Mouse (Mus musculus) forebrain, embryonic 11.5 days (tissue): ENCODE results near the gene Ephb2. TPM values are rescaled to one million over a fixed set of nuclear protein-coding genes. Genes with fewer than 3 reads are reported as not detected.
A peak's percentile ranks its signal among the peaks of the same experiment; 100 is the strongest.

ENCODE experiments used
- ATAC-seq: fragments of 200-750 bp; cut with Nextera tagmentation; replicated peaks from 2 replicates; pipeline ENCODE4 v1.8.0; 2017; ENCODE audit warnings: moderate TSS enrichment; ENCODE audit not compliant: low FRiP score
- DNase-seq: peaks from one replicate; pipeline ENCODE4 v3.0.0-alpha.2; 2017; ENCODE audit warnings: low spot score
- H3K27ac ChIP-seq: fragments of 300-500 bp; sonication (generic); 2 replicates; pipeline ENCODE4 v1.5.1; 2014; ENCODE audit warnings: low read depth, low read length
- H3K27me3 ChIP-seq: fragments of 300-500 bp; sonication (generic); 2 replicates; pipeline ENCODE4 v1.6.1; 2014; ENCODE audit warnings: mild to moderate bottlenecking, low read length, mixed read lengths; ENCODE audit not compliant: control insufficient read depth, insufficient read depth
- H3K36me3 ChIP-seq: fragments of 300-500 bp; sonication (generic); 2 replicates; pipeline ENCODE4 v1.6.1; 2014; ENCODE audit warnings: mild to moderate bottlenecking, low read length, moderate library complexity, mixed read lengths; ENCODE audit not compliant: control insufficient read depth, insufficient read depth
- H3K4me1 ChIP-seq: fragments of 300-500 bp; sonication (generic); replicated peaks from 2 replicates; pipeline ENCODE4 v1.6.1; 2014; ENCODE audit warnings: low read length, mixed read lengths; ENCODE audit not compliant: control insufficient read depth, insufficient read depth
- H3K4me2 ChIP-seq: fragments of 300-500 bp; sonication (generic); 2 replicates; pipeline ENCODE4 v1.6.1; 2014; ENCODE audit warnings: low read depth, mild to moderate bottlenecking, low read length, moderate library complexity, mixed read lengths; ENCODE audit not compliant: severe bottlenecking
- H3K4me3 ChIP-seq: fragments of 300-500 bp; sonication (generic); 2 replicates; pipeline ENCODE4 v1.5.1; 2014; ENCODE audit warnings: low read depth, low read length
- H3K9ac ChIP-seq: fragments of 300-500 bp; sonication (generic); 2 replicates; pipeline ENCODE4 v1.6.1; 2014; ENCODE audit warnings: low read length
- H3K9me3 ChIP-seq: fragments of 300-500 bp; sonication (generic); 2 replicates; pipeline ENCODE4 v1.6.1; 2016; ENCODE audit warnings: low read length, mixed read lengths; ENCODE audit not compliant: control insufficient read depth
- WGBS: fragments of 180-500 bp; shearing (Covaris S2); extraction: QIAGEN DNeasy Blood & Tissue Kit; methylation state at CpG from one replicate; pipeline ENCODE4 v1.1.7; 2014; 5-methylcytosine and 5-hydroxymethylcytosine counted together
- polyA plus RNA-seq: library from polyadenylated mRNA; unstranded; fragments of >200 nt; fragmentation: Nextera tagmentation; extraction: Ambion mirVana; gene quantifications from 2 replicates; pipeline ENCODE4 v1.2.1, GENCODE M21; 2014

Gene Ephb2
- polyA plus RNA-seq, 1 experiment from 2014 or later, result 36.9 TPM

GRCm38 (mm10) chr4:136760882-136761281, 74.9 kb downstream of the Ephb2 start:
- H3K27me3 ChIP-seq, result no peaks in the 10 kb centered on the region
- no peak overlapping the region for H3K4me2 ChIP-seq
- H3K9ac ChIP-seq, result no peak overlapping the region
- H3K36me3 ChIP-seq, result no peaks in the 10 kb centered on the region
- no peak for ATAC-seq
- H3K4me3 ChIP-seq, result no peak overlapping the region
- WGBS, result 66% methylated on average over 11 of the region's 11 CpGs
- peaks cover 59% of the 10 kb centered on the region for H3K4me1 ChIP-seq
- no peak overlapping the region for H3K27ac ChIP-seq
- no peaks in the 10 kb centered on the region for H3K9me3 ChIP-seq
- DNase-seq, result no peak

- H3K4me3 ChIP-seq, result no peak overlapping the region
- 21% methylated on average over 4 of the region's 4 CpGs for WGBS
- peak overlapping the region; percentile 27 for H3K4me2 ChIP-seq
- no peaks in the 10 kb centered on the region for H3K9me3 ChIP-seq
- H3K36me3 ChIP-seq, result no peaks in the 10 kb centered on the region
- DNase-seq, result no peak
- H3K27me3 ChIP-seq, result no peaks in the 10 kb centered on the region
- ATAC-seq, result no peak
- H3K9ac ChIP-seq, result peak overlapping the region; percentile 55
- peak overlapping the region; percentile 99 for H3K27ac ChIP-seq
- peaks cover 69% of the 10 kb centered on the region for H3K4me1 ChIP-seq
Measured at GRCm38 (mm10) chr4:136757096-136757495, 78.7 kb downstream of the Ephb2 start.

GRCm38 (mm10) chr4:136756486-136756885, 79.3 kb downstream of the Ephb2 start:
- Histone ChIP-seq H3K4me2 (peak overlapping the region; percentile 27), H3K4me1 (peaks cover 69% of the 10 kb centered on the region), H3K9me3 (no peaks in the 10 kb centered on the region), H3K36me3 (no peaks in the 10 kb centered on the region), H3K27ac (peak overlapping the region; percentile 99), H3K4me3 (no peak overlapping the region), H3K27me3 (no peaks in the 10 kb centered on the region), H3K9ac (peak overlapping the region; percentile 55)
- DNase-seq (no peak), ATAC-seq (no peak)
- WGBS, result 44% methylated on average over 6 of the region's 6 CpGs

DNA sequence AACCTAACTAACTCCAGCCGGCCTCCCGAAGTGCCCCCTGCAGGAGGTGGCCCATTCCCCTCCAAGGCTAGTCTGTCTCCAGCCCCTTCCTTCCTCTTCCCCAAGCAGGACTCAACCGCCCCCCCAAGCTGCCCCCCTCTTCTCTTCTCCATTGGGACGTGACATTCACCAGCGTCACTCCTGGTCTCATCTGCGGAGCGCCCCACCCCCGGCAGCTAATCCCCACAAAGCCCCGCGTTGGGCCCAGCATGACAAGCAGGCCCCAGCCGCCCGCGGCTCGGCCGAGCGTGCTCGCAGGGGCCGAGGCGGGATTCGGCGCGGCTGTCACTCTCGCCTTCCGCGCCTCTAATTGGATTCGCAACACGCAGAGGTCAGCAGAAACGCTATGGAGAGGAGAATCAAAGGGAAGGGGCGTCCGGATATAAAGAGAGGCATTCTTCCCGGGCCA, 80.4 kb downstream of the Ephb2 start:
- Histone ChIP-seq H3K4me1 (peaks cover 70% of the 10 kb centered on the region), H3K27me3 (no peaks in the 10 kb centered on the region; the same call in 1 of the 2 replicates), H3K4me3 (peak overlapping the region; percentile 0; the same call in 1 of the 2 replicates), H3K36me3 (no peaks in the 10 kb centered on the region), H3K9ac (peak overlapping the region; percentile 55), H3K4me2 (peak overlapping the region; percentile 50), H3K9me3 (no peaks in the 10 kb centered on the region), H3K27ac (peak overlapping the region; percentile 99)
- ATAC-seq (peak; percentile 85), DNase-seq (peak; percentile 95)
- under 1% methylated on average over 31 of the region's 31 CpGs for WGBS

- H3K4me3 ChIP-seq, result no peak overlapping the region
- H3K4me2 ChIP-seq, result no peak overlapping the region
- no peaks in the 10 kb centered on the region for H3K36me3 ChIP-seq
- H3K27me3 ChIP-seq, result no peaks in the 10 kb centered on the region; the same call in 1 of the 2 replicates
- peak overlapping the region; percentile 14; the same call in 1 of the 2 replicates for H3K9ac ChIP-seq
- no peaks in the 10 kb centered on the region for H3K9me3 ChIP-seq
- DNase-seq (no peak), ATAC-seq (no peak)
- peaks cover 82% of the 10 kb centered on the region for H3K4me1 ChIP-seq
- 0 out of 2 replicates have a peak overlapping the region, but pooled peaks have one; percentile 99 for H3K27ac ChIP-seq
- WGBS, result 75% methylated on average over 8 of the region's 8 CpGs
Measured at GRCm38 (mm10) chr4:136754256-136754655, 81.5 kb downstream of the Ephb2 start.

GRCm38 (mm10) chr4:136751355-136752020, 84.3 kb downstream of the Ephb2 start:
- Histone ChIP-seq H3K27ac (peak overlapping the region; percentile 94), H3K9ac (no peak overlapping the region; the same call in 1 of the 2 replicates), H3K36me3 (no peaks in the 10 kb centered on the region), H3K4me2 (peak overlapping the region; percentile 32; the same call in 1 of the 2 replicates), H3K27me3 (peaks cover 3% of the 10 kb centered on the region; the same call in 1 of the 2 replicates), H3K4me3 (no peak overlapping the region), H3K4me1 (peaks cover 61% of the 10 kb centered on the region), H3K9me3 (no peaks in the 10 kb centered on the region)
- ATAC-seq (no peak), DNase-seq (no peak)
- 15% methylated on average over 4 of the region's 4 CpGs for WGBS

DNA sequence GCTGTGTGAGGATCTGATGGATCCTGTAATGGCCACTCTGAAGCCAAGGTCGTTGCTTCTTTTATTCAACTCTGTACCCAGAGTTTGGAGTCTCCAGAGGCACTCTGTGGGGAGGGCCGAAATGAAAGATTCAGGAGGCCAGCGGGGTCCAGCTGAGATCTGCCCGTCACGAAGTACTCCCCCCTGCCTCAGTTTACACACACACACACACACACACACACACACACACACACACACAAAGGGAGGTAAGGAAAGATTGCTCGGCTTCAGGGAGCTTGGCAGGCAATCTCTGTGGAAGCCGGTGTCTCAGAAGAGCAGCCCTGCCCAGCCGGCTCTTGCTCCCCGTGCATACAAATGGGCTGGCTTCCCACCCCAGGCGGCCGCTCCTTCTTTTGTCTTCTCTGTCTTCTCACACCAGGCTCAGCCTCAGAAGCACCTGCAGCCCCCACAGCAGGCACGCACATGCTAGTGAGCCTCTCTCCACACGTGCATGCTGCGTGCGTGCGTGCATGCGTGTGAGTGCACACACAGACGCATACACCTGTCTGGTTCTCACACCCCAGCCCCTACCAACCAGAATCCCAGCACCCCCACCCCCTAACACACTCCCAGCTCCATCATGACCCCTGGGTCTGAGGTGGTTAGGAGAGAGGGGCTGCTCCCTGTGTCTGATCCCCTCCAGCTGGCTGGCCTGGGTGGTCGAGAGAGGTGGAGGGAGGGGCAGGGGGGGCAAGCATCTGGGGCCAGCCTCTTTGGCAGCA, 85.0 kb downstream of the Ephb2 start:
- Histone ChIP-seq H3K36me3 (no peaks in the 10 kb centered on the region), H3K4me1 (peaks cover 55% of the 10 kb centered on the region), H3K4me3 (no peak overlapping the region), H3K4me2 (peak overlapping the region; percentile 32; the same call in 1 of the 2 replicates), H3K27me3 (peaks cover 3% of the 10 kb centered on the region; the same call in 1 of the 2 replicates), H3K9me3 (no peaks in the 10 kb centered on the region), H3K27ac (peak overlapping the region; percentile 94), H3K9ac (peak overlapping the region; percentile 46; the same call in 1 of the 2 replicates)
- ATAC-seq (peak; percentile 31), DNase-seq (peak; percentile 79)
- WGBS, result 3% methylated on average over 19 of the region's 19 CpGs

GRCm38 (mm10) chr4:136749851-136750577, 85.8 kb downstream of the Ephb2 start:
- Histone ChIP-seq H3K4me1 (peaks cover 51% of the 10 kb centered on the region), H3K4me3 (no peak overlapping the region), H3K27ac (peak overlapping the region; percentile 94), H3K27me3 (peaks cover 3% of the 10 kb centered on the region; the same call in 1 of the 2 replicates), H3K9ac (peak overlapping the region; percentile 46), H3K4me2 (peak overlapping the region; percentile 32), H3K36me3 (no peaks in the 10 kb centered on the region), H3K9me3 (no peaks in the 10 kb centered on the region)
- DNase-seq (peak; percentile 82), ATAC-seq (peak; percentile 83)
- WGBS, result 6% methylated on average over 19 of the region's 19 CpGs
